Mouse (Mus musculus): Measurements from ENCODE around the gene Hist1h2bk. TPM values are rescaled to one million over a fixed set of nuclear protein-coding genes. Genes with fewer than 3 reads are reported as not detected.

The Hist1h2bk gene
- polyA plus RNA-seq, 1 experiment, result not detected

- Histone ChIP-seq H3K27ac (ENCODE audit: insufficient read depth, low read depth, low read length) (no peak overlapping the region), H3K4me1 (ENCODE audit: control insufficient read depth, insufficient read depth, low read length) (no peaks in the 10 kb centered on the region), H3K4me3 (ENCODE audit: insufficient read depth, low read depth, low read length) (no peak overlapping the region)
- TF ChIP-seq POLR2A (IDR thresholded peaks at IDR 0.05; ENCODE audit: insufficient read depth, low read depth, low read length), result no peak
- WGBS, result 8% methylated on average over 4 of the region's 4 CpGs
These were observed 37.8 kb upstream of the Hist1h2bk start for GRCm38 (mm10) chr13:21997821-21998220.

GRCm38 (mm10) chr13:21998412-21998811, 37.3 kb upstream of the Hist1h2bk start:
- Histone ChIP-seq H3K4me3 (ENCODE audit: insufficient read depth, low read depth, low read length) (no peak overlapping the region), H3K4me1 (ENCODE audit: control insufficient read depth, insufficient read depth, low read length) (no peaks in the 10 kb centered on the region), H3K27ac (ENCODE audit: insufficient read depth, low read depth, low read length) (no peak overlapping the region)
- TF ChIP-seq CTCF (IDR thresholded peaks at IDR 0.05; ENCODE audit: insufficient read depth, low read depth, low read length) (no peak), POLR2A (IDR thresholded peaks at IDR 0.05; ENCODE audit: insufficient read depth, low read depth, low read length) (no peak)
- WGBS, result 26% methylated on average over 3 of the region's 3 CpGs

- TF ChIP-seq POLR2A (IDR thresholded peaks at IDR 0.05; ENCODE audit: insufficient read depth, low read depth, low read length) (no peak), CTCF (IDR thresholded peaks at IDR 0.05; ENCODE audit: insufficient read depth, low read depth, low read length) (no peak)
- H3K4me3 ChIP-seq (ENCODE audit: insufficient read depth, low read depth, low read length), result no peak overlapping the region
- 39% methylated on average over 4 of the region's 4 CpGs for WGBS
These were observed 36.5 kb upstream of the Hist1h2bk start for GRCm38 (mm10) chr13:21999147-21999546.

GRCm38 (mm10) chr13:22001346-22001745, 34.3 kb upstream of the Hist1h2bk start:
- TF ChIP-seq CTCF (IDR thresholded peaks at IDR 0.05; ENCODE audit: insufficient read depth, low read depth, low read length), result no peak
- TF ChIP-seq POLR2A (IDR thresholded peaks at IDR 0.05; ENCODE audit: insufficient read depth, low read depth, low read length), result no peak
- no peak overlapping the region for H3K4me3 ChIP-seq (ENCODE audit: insufficient read depth, low read depth, low read length)
- no peak overlapping the region for H3K27ac ChIP-seq (ENCODE audit: insufficient read depth, low read depth, low read length)
- H3K4me1 ChIP-seq (ENCODE audit: control insufficient read depth, insufficient read depth, low read length), result peaks cover 7% of the 10 kb centered on the region
- WGBS, result 57% methylated on average over 2 of the region's 2 CpGs

More at GRCm38 (mm10) chr13:21999147-21999546, 36.5 kb upstream of the Hist1h2bk start:
- Histone ChIP-seq H3K27ac (ENCODE audit: insufficient read depth, low read depth, low read length) (no peak overlapping the region), H3K4me1 (ENCODE audit: control insufficient read depth, insufficient read depth, low read length) (no peaks in the 10 kb centered on the region)

- H3K4me1 ChIP-seq (ENCODE audit: control insufficient read depth, insufficient read depth, low read length), result peaks cover 12% of the 10 kb centered on the region
- TF ChIP-seq CTCF (IDR thresholded peaks at IDR 0.05; ENCODE audit: insufficient read depth, low read depth, low read length), result no peak
- no peak for TF ChIP-seq POLR2A (IDR thresholded peaks at IDR 0.05; ENCODE audit: insufficient read depth, low read depth, low read length)
- no peak overlapping the region for H3K4me3 ChIP-seq (ENCODE audit: insufficient read depth, low read depth, low read length)
These were observed 33.8 kb upstream of the Hist1h2bk start for GRCm38 (mm10) chr13:22001823-22002222.

GRCm38 (mm10) chr13:22005605-22006333, 29.9 kb upstream of the Hist1h2bk start:
- under 1% methylated on average over 45 of the region's 45 CpGs for WGBS
- Histone ChIP-seq H3K4me1 (ENCODE audit: control insufficient read depth, insufficient read depth, low read length) (peaks cover 13% of the 10 kb centered on the region), H3K27ac (ENCODE audit: insufficient read depth, low read depth, low read length) (no peak overlapping the region), H3K4me3 (ENCODE audit: insufficient read depth, low read depth, low read length) (peak overlapping the region; percentile 43)
- TF ChIP-seq POLR2A (IDR thresholded peaks at IDR 0.05; ENCODE audit: insufficient read depth, low read depth, low read length), result no peak
- no peak for TF ChIP-seq CTCF (IDR thresholded peaks at IDR 0.05; ENCODE audit: insufficient read depth, low read depth, low read length)

More at GRCm38 (mm10) chr13:22001823-22002222, 33.8 kb upstream of the Hist1h2bk start:
- 30% methylated on average over 5 of the region's 5 CpGs for WGBS
- H3K27ac ChIP-seq (ENCODE audit: insufficient read depth, low read depth, low read length), result no peak overlapping the region

- Histone ChIP-seq H3K27ac (ENCODE audit: insufficient read depth, low read depth, low read length) (no peak overlapping the region), H3K4me3 (ENCODE audit: insufficient read depth, low read depth, low read length) (peak overlapping the region; percentile 43), H3K4me1 (ENCODE audit: control insufficient read depth, insufficient read depth, low read length) (peaks cover 13% of the 10 kb centered on the region)
- WGBS, result 1% methylated on average over 38 of the region's 38 CpGs
- 0 out of 2 replicates have a peak, but pooled peaks have one; percentile 15 for TF ChIP-seq POLR2A (IDR thresholded peaks at IDR 0.05; ENCODE audit: insufficient read depth, low read depth, low read length)
- TF ChIP-seq CTCF (IDR thresholded peaks at IDR 0.05; ENCODE audit: insufficient read depth, low read depth, low read length), result no peak
These were observed 29.1 kb upstream of the Hist1h2bk start for GRCm38 (mm10) chr13:22006334-22007120.

- TF ChIP-seq POLR2A (IDR thresholded peaks at IDR 0.05; ENCODE audit: insufficient read depth, low read depth, low read length) (no peak), CTCF (IDR thresholded peaks at IDR 0.05; ENCODE audit: insufficient read depth, low read depth, low read length) (no peak)
- WGBS, result 13% methylated on average over 18 of the region's 18 CpGs
- H3K4me3 ChIP-seq (ENCODE audit: insufficient read depth, low read depth, low read length), result no peak overlapping the region; the same call in 1 of the 2 replicates
These were observed 28.6 kb upstream of the Hist1h2bk start for GRCm38 (mm10) chr13:22007121-22007510.

GRCm38 (mm10) chr13:22007872-22008271, 27.8 kb upstream of the Hist1h2bk start:
- H3K4me3 ChIP-seq (ENCODE audit: insufficient read depth, low read depth, low read length), result no peak overlapping the region
- peaks cover 13% of the 10 kb centered on the region for H3K4me1 ChIP-seq (ENCODE audit: control insufficient read depth, insufficient read depth, low read length)
- TF ChIP-seq CTCF (IDR thresholded peaks at IDR 0.05; ENCODE audit: insufficient read depth, low read depth, low read length) (no peak), POLR2A (IDR thresholded peaks at IDR 0.05; ENCODE audit: insufficient read depth, low read depth, low read length) (no peak)
- H3K27ac ChIP-seq (ENCODE audit: insufficient read depth, low read depth, low read length), result no peak overlapping the region
- 52% methylated on average over 7 of the region's 7 CpGs for WGBS

More at GRCm38 (mm10) chr13:22007121-22007510, 28.6 kb upstream of the Hist1h2bk start:
- H3K4me1 ChIP-seq (ENCODE audit: control insufficient read depth, insufficient read depth, low read length), result peaks cover 13% of the 10 kb centered on the region
- no peak overlapping the region for H3K27ac ChIP-seq (ENCODE audit: insufficient read depth, low read depth, low read length)

Data from olfactory bulb, adult 2 months (tissue).